8 mouse cellular contexts compared by ENCODE assay signal in genomic region chr17:34950514-34951455, GRCm38 (mm10). TPM values are rescaled to one million over a fixed set of nuclear protein-coding genes. Genes with fewer than 3 reads are reported as not detected.
DNase-seq lines count a peak whose midpoint lies in the region; ATAC-seq and TF ChIP-seq lines count a peak whose summit lies in the region.

No protein-coding gene starts in this region.

- WGBS in intestine, postnatal 0 days, result 14% methylated on average over 10 of the region's 10 CpGs
- WGBS in neural tube, embryonic 15.5 days, result 11% methylated on average over 10 of the region's 10 CpGs

- peak overlapping the region; percentile 79 for H3K9ac ChIP-seq in intestine, postnatal 0 days (ENCODE audit: low read depth, low read length)
- H3K9ac ChIP-seq in neural tube, embryonic 15.5 days (replicated peaks), result peak overlapping the region; percentile 98

- no peaks in the 10 kb centered on the region; the same call in 1 of the 2 replicates for H3K4me1 ChIP-seq in intestine, postnatal 0 days (replicated peaks; ENCODE audit: control insufficient read depth, insufficient read depth, low read length)
- peaks cover 19% of the 10 kb centered on the region for H3K4me1 ChIP-seq in neural tube, embryonic 15.5 days

- peak overlapping the region; percentile 75 for H3K4me2 ChIP-seq in intestine, postnatal 0 days (replicated peaks; ENCODE audit: low read depth)
- H3K4me2 ChIP-seq in neural tube, embryonic 15.5 days, result peak overlapping the region; percentile 84

- H3K36me3 ChIP-seq in intestine, postnatal 0 days (ENCODE audit: control insufficient read depth, insufficient read depth), result 0 out of 2 replicates have a peak, but pooled peaks cover 6% of the 10 kb centered on the region
- H3K36me3 ChIP-seq in neural tube, embryonic 15.5 days, result peaks cover 15% of the 10 kb centered on the region

- no peak for DNase-seq in layer of hippocampus, adult 2 months (ENCODE audit: low spot score in 2 of 2)
- DNase-seq in layer of hippocampus, postnatal 36 days, result no peak
- DNase-seq in embryo, embryonic 11 days, result peak; percentile 17
- DNase-seq in natural killer cell, adult 2 months (ENCODE audit: low spot score in 2 of 2), result no peak
- DNase-seq in spleen, adult 18-20 months, result no peak
- no peak for DNase-seq in right cerebral cortex, postnatal 25 days

- ATAC-seq in intestine, postnatal 0 days, result peak; percentile 80
- ATAC-seq in neural tube, embryonic 15.5 days (ENCODE audit: low FRiP score), result no peak

- peak overlapping the region; percentile 95 for H3K27ac ChIP-seq in layer of hippocampus, adult 2 months
- peak overlapping the region; percentile 88 for H3K27ac ChIP-seq in intestine, postnatal 0 days (ENCODE audit: low read depth, low read length)
- peak overlapping the region; percentile 89 for H3K27ac ChIP-seq in neural tube, embryonic 15.5 days (replicated peaks)

- TF ChIP-seq CTCF in layer of hippocampus, adult 2 months (conservative IDR thresholded peaks at IDR 0.05), result peak; percentile 68
- TF ChIP-seq CTCF in intestine, postnatal 0 days (IDR thresholded peaks at IDR 0.05; ENCODE audit: low read depth), result peak; percentile 52

- no peaks in the 10 kb centered on the region for H3K27me3 ChIP-seq in intestine, postnatal 0 days (replicated peaks; ENCODE audit: control insufficient read depth, insufficient read depth, low read length)
- peaks cover 12% of the 10 kb centered on the region for H3K27me3 ChIP-seq in neural tube, embryonic 15.5 days (replicated peaks)

- peak overlapping the region; percentile 83 for H3K4me3 ChIP-seq in layer of hippocampus, adult 2 months
- H3K4me3 ChIP-seq in intestine, postnatal 0 days (ENCODE audit: low read depth, low read length), result peak overlapping the region; percentile 84
- peak overlapping the region; percentile 73 for H3K4me3 ChIP-seq in neural tube, embryonic 15.5 days (replicated peaks)

- no peaks in the 10 kb centered on the region for H3K9me3 ChIP-seq in intestine, postnatal 0 days (ENCODE audit: control insufficient read depth)
- no peaks in the 10 kb centered on the region for H3K9me3 ChIP-seq in neural tube, embryonic 15.5 days (replicated peaks)

RNA-seq across cellular contexts. Expression of gene Hspa1b, which starts 8.3 kb away (rescaled TPM):
- total RNA-seq in layer of hippocampus, adult 2 months (2021), result 10 to 100 TPM; 21.4 to 24.7 TPM
- 10 to 100 TPM; 28.0 to 35.6 TPM for total RNA-seq in layer of hippocampus, postnatal 36 days (2021)
- 0.64 and 1.1 TPM in 2 replicates for polyA plus RNA-seq in intestine, postnatal 0 days (2015; fragmentation: Nextera tagmentation; extraction: Ambion mirVana)
- 0.54 and 0.84 TPM in 2 replicates for polyA plus RNA-seq in neural tube, embryonic 15.5 days (2015; fragmentation: Nextera tagmentation; extraction: Ambion mirVana)

RNA-seq across cellular contexts. Expression of gene Gm20481, which starts 18.9 kb away (rescaled TPM):
- not detected for total RNA-seq in layer of hippocampus, adult 2 months (2021)
- total RNA-seq in layer of hippocampus, postnatal 36 days (2021), result not detected
- 0.43 TPM in 1 of 2 replicates, not detected in the other for polyA plus RNA-seq in intestine, postnatal 0 days (2015; fragmentation: Nextera tagmentation; extraction: Ambion mirVana)
- not detected in 2 replicates for polyA plus RNA-seq in neural tube, embryonic 15.5 days (2015; fragmentation: Nextera tagmentation; extraction: Ambion mirVana)

RNA-seq across cellular contexts. Expression of gene Neu1, which starts 19.7 kb away (rescaled TPM):
- 10 to 100 TPM; 39.4 to 43.1 TPM for total RNA-seq in layer of hippocampus, adult 2 months (2021)
- 10 to 100 TPM; 37.6 to 41.2 TPM for total RNA-seq in layer of hippocampus, postnatal 36 days (2021)
- 522 and 580 TPM in 2 replicates for polyA plus RNA-seq in intestine, postnatal 0 days (2015; fragmentation: Nextera tagmentation; extraction: Ambion mirVana)
- polyA plus RNA-seq in neural tube, embryonic 15.5 days (2015; fragmentation: Nextera tagmentation; extraction: Ambion mirVana), result 39.1 and 43.5 TPM in 2 replicates

RNA-seq across cellular contexts. Expression of gene Hspa1a, which starts 21.2 kb away (rescaled TPM):
- total RNA-seq in layer of hippocampus, adult 2 months (2021), result 10 to 100 TPM; 16.9 to 18.1 TPM
- total RNA-seq in layer of hippocampus, postnatal 36 days (2021), result 10 to 100 TPM; 19.1 to 26.6 TPM
- polyA plus RNA-seq in intestine, postnatal 0 days (2015; fragmentation: Nextera tagmentation; extraction: Ambion mirVana), result 6.4 and 6.5 TPM in 2 replicates
- 12.8 and 13.2 TPM in 2 replicates for polyA plus RNA-seq in neural tube, embryonic 15.5 days (2015; fragmentation: Nextera tagmentation; extraction: Ambion mirVana)

RNA-seq across cellular contexts. Expression of gene Hspa1l, which starts 21.7 kb away (rescaled TPM):
- under 1 TPM; 0.44 to 0.49 TPM for total RNA-seq in layer of hippocampus, adult 2 months (2021)
- under 1 TPM; 0.42 to 0.48 TPM for total RNA-seq in layer of hippocampus, postnatal 36 days (2021)
- 0.22 and 0.25 TPM in 2 replicates for polyA plus RNA-seq in intestine, postnatal 0 days (2015; fragmentation: Nextera tagmentation; extraction: Ambion mirVana)
- 1.4 and 1.5 TPM in 2 replicates for polyA plus RNA-seq in neural tube, embryonic 15.5 days (2015; fragmentation: Nextera tagmentation; extraction: Ambion mirVana)
